Mouse (Mus musculus) retina, postnatal 7 days (tissue): ENCODE data around the gene Fam227a.
A peak's percentile ranks its signal among the peaks of the same experiment; 100 is the strongest.
"Not testable (repeated sequence)": the region's sequence is repeated elsewhere in the genome, so short reads cannot be mapped to it uniquely, and the experiment has no call there.

Experiments used
- DNase-seq: peaks from one replicate; pipeline ENCODE4 v3.0.0-alpha.2; 2012; ENCODE audit warnings: low read depth, low spot score

Gene Fam227a

GRCm38 (mm10) chr15:79683707-79684465 is 25.1 kb upstream of the Fam227a start:
- no peak for DNase-seq

- no peak for DNase-seq
Observed at GRCm38 (mm10) chr15:79683146-79683545, 24.4 kb upstream of the Fam227a start.

- DNase-seq, result no peak
Observed at GRCm38 (mm10) chr15:79681973-79682372, 23.2 kb upstream of the Fam227a start.

GRCm38 (mm10) chr15:79677936-79678335 is 19.2 kb upstream of the Fam227a start:
- no peak for DNase-seq

- not testable (repeated sequence) for DNase-seq
Observed at GRCm38 (mm10) chr15:79671828-79672348, 13.1 kb upstream of the Fam227a start.

- no peak for DNase-seq
Observed at GRCm38 (mm10) chr15:79670972-79671299, 12.2 kb upstream of the Fam227a start.

- peak; percentile 85 for DNase-seq
Observed at GRCm38 (mm10) chr15:79670249-79670971, 11.7 kb upstream of the Fam227a start, which contains the start of gene Tomm22. Tomm22 (plus strand) TSS chr15:79670861.

GRCm38 (mm10) chr15:79669195-79669594 is 10.4 kb upstream of the Fam227a start:
- no peak for DNase-seq

GRCm38 (mm10) chr15:79664666-79665065 is 5.9 kb upstream of the Fam227a start:
- no peak for DNase-seq

- no peak for DNase-seq
Observed at GRCm38 (mm10) chr15:79661852-79662251, 3.1 kb upstream of the Fam227a start.

- peak; percentile 71 for DNase-seq
Observed at GRCm38 (mm10) chr15:79657837-79658530, 772 bp downstream of the Fam227a start.

GRCm38 (mm10) chr15:79656451-79656850 is 2.3 kb downstream of the Fam227a start:
- no peak for DNase-seq

- no peak for DNase-seq
Observed at GRCm38 (mm10) chr15:79651481-79651880, 7.3 kb downstream of the Fam227a start.

- DNase-seq, result peak; percentile 46
Observed at GRCm38 (mm10) chr15:79650569-79650968, 8.2 kb downstream of the Fam227a start.

GRCm38 (mm10) chr15:79648130-79648529 is 10.6 kb downstream of the Fam227a start:
- DNase-seq, result no peak

- no peak for DNase-seq
Observed at GRCm38 (mm10) chr15:79645483-79645882, 13.3 kb downstream of the Fam227a start.

GRCm38 (mm10) chr15:79641135-79641817 is 17.5 kb downstream of the Fam227a start:
- no peak for DNase-seq

- DNase-seq, result no peak
Observed at GRCm38 (mm10) chr15:79630471-79630870, 28.3 kb downstream of the Fam227a start.

- DNase-seq, result no peak
Observed at GRCm38 (mm10) chr15:79619770-79620414, 38.9 kb downstream of the Fam227a start.

- DNase-seq, result no peak
Observed at GRCm38 (mm10) chr15:79618456-79618855, 40.3 kb downstream of the Fam227a start.

- no peak for DNase-seq
Observed at GRCm38 (mm10) chr15:79617135-79617534, 41.6 kb downstream of the Fam227a start.
